Mouse (Mus musculus): ENCODE data around the gene Nhsl1.

DNA sequence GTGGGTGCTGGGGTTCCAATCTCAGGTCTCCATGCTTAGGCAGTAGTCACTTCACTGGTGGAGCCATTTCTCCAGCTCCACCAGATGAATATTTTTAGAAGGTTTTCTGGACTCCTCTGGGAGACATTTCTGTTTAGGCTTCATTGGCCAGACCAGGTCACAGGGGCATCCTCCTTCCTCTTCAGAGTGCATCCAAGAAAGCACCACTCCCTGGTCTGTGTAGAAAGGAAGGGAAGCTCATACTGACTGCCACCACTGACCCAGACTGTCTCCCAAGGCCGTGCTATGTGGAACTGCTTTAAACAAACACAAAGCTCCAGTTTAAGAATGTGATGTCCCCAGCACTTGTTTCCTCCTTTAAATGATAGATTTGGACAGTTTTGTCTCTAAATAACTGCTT is 29.3 kb upstream of the Nhsl1 start:
- TF ChIP-seq GATA1 (IDR thresholded peaks at IDR 0.05; ENCODE audit: borderline replicate concordance, low read length) (no peak), FLI1 (IDR thresholded peaks at IDR 0.05; ENCODE audit: low read length) (no peak)

All from megakaryocyte, embryonic 14.5 days (primary cell).